Mouse (Mus musculus) embryonic facial prominence, embryonic 11.5 days (tissue): ENCODE results near the gene Slc16a5. TPM values are rescaled to one million over a fixed set of nuclear protein-coding genes. Genes with fewer than 3 reads are reported as not detected.
A peak's percentile ranks its signal among the peaks of the same experiment; 100 is the strongest.

Experiments used
- ATAC-seq: fragments of 200-750 bp; cut with Nextera tagmentation; replicated peaks from 2 replicates; pipeline ENCODE4 v1.8.0; 2017; ENCODE audit warnings: low read depth; ENCODE audit not compliant: insufficient number of reproducible peaks, low FRiP score, low TSS enrichment
- DNase-seq: peaks from one replicate; pipeline ENCODE4 v3.0.0-alpha.2; 2015; ENCODE audit warnings: low spot score
- H3K27ac ChIP-seq: fragments of 300-500 bp; sonication (generic); replicated peaks from 2 replicates; pipeline ENCODE4 v1.5.1; 2014; ENCODE audit warnings: mild to moderate bottlenecking, low read depth, low read length, control low read depth
- H3K27me3 ChIP-seq: fragments of 300-500 bp; sonication (generic); 2 replicates; pipeline ENCODE4 v1.6.1; 2014; ENCODE audit warnings: mild to moderate bottlenecking, low read length, moderate library complexity, mixed read lengths; ENCODE audit not compliant: control insufficient read depth, insufficient read depth
- H3K36me3 ChIP-seq: fragments of 300-500 bp; sonication (generic); replicated peaks from 2 replicates; pipeline ENCODE4 v1.6.1; 2014; ENCODE audit warnings: low read depth, mild to moderate bottlenecking, low read length, moderate library complexity, mixed read lengths; ENCODE audit not compliant: control insufficient read depth, insufficient read depth
- H3K4me1 ChIP-seq: fragments of 300-500 bp; sonication (generic); 2 replicates; pipeline ENCODE4 v1.6.1; 2014; ENCODE audit warnings: low read length, mixed read lengths; ENCODE audit not compliant: control insufficient read depth, insufficient read depth
- H3K4me2 ChIP-seq: fragments of 300-500 bp; sonication (generic); 2 replicates; pipeline ENCODE4 v1.6.1; 2014; ENCODE audit warnings: low read depth, mild to moderate bottlenecking, control low read depth, low read length, moderate library complexity
- H3K4me3 ChIP-seq: fragments of 300-500 bp; sonication (generic); 2 replicates; pipeline ENCODE4 v1.5.1; 2014; ENCODE audit warnings: low read depth, low read length, control low read depth
- H3K9ac ChIP-seq: fragments of 300-500 bp; sonication (generic); replicated peaks from 2 replicates; pipeline ENCODE4 v1.6.1; 2014; ENCODE audit warnings: mild to moderate bottlenecking, control low read depth, low read length
- H3K9me3 ChIP-seq: fragments of 300-500 bp; sonication (generic); replicated peaks from 2 replicates; pipeline ENCODE4 v1.6.1; 2016; ENCODE audit warnings: mild to moderate bottlenecking, low read length, inconsistent platforms, mixed read lengths; ENCODE audit not compliant: control insufficient read depth
- whole genome bisulfite sequencing: fragments of 180-500 bp; shearing (Covaris S2); extraction: QIAGEN DNeasy Blood & Tissue Kit; methylation state at CpG from one replicate; pipeline ENCODE4 v1.1.7; 2014; 5-methylcytosine and 5-hydroxymethylcytosine counted together
- polyA plus RNA-seq: library from polyadenylated mRNA; unstranded; fragments of >200 nt; fragmentation: Nextera tagmentation; extraction: Ambion mirVana; gene quantifications from 2 replicates; pipeline ENCODE4 v1.2.1, GENCODE M21; 2014

Gene Slc16a5
- polyA plus RNA-seq, 1 experiment from 2014 or later = not detected

DNA sequence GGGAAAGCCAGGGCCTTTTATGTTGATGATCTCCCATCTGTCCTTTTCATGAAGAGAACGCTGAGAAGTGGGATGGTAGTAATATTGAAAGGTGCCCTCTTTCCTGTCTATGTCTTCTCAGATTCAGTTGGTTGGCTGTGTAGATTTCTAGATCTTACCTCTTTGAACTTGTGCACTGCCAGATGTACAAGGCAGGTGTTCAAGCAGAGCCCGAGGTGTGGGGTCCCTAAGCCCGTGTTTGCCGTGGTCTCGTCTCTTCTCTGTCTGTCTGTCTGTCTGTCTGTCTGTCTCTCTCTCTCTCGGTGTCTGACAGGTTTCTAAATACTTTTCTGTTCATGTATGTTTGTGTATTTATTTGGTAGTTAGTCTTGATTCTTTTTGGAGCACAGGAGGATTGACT lies 36.6 kb upstream of the Slc16a5 start:
- DNase-seq = no peak
- no peaks in the 10 kb centered on the region for H3K9me3 ChIP-seq
- H3K27ac ChIP-seq = no peak overlapping the region
- no peak overlapping the region for H3K4me2 ChIP-seq
- no peak for ATAC-seq
- H3K4me1 ChIP-seq = peaks cover 3% of the 10 kb centered on the region; the same call in 1 of the 2 replicates
- no peak overlapping the region for H3K9ac ChIP-seq
- no peaks in the 10 kb centered on the region for H3K27me3 ChIP-seq
- 94% methylated on average over 6 of the region's 6 CpGs for WGBS
- peaks cover 5% of the 10 kb centered on the region for H3K36me3 ChIP-seq
- H3K4me3 ChIP-seq = no peak overlapping the region

DNA sequence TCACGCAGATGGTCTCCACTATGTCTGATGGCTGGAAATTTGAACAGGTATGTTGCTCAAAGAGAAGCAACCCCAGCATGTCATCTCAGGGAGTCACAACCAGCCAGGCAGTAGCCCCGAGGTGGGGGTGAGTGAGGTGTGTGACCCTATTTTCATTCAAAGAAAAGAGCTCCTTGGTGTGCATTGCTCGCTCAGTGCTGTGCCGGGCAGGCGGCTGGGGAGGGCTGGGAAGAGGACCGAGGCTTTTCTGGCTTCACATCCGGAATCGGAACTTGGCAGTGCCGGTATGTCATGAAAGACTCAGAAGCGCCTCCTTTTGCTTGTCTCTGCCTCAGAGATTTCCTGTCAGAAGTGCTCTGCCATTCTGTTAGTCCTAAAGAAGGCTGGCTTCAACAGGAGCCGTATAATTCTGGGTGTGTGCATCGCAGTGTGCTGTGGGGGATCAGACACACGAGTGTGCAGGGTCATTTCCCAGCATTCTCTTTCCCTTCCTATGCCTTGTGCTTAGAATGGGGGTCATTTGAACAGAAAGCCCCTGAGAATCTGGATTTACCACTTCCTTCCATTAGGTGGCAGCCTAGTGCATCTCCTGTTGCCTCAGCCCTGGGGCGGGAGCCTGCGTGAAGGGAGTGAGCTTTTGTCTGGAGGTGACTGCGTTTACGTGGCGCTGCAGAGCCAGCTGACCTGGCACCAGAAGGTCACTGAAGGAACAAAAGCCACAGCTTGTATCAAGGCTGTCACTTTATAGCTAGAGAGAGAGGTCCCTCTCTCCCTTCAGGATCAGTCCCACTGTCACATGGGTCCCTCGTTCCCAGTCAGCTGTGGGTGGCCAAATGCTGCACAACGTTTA lies 34.6 kb upstream of the Slc16a5 start:
- ATAC-seq (peak; percentile 45; the same call in 1 of the 2 replicates), DNase-seq (peak; percentile 91)
- 32% methylated on average over 20 of the region's 20 CpGs for WGBS
- no peak overlapping the region for H3K27ac ChIP-seq
- H3K4me3 ChIP-seq = no peak overlapping the region
- no peak overlapping the region for H3K4me2 ChIP-seq
- H3K4me1 ChIP-seq = no peaks in the 10 kb centered on the region
- H3K9ac ChIP-seq = peak overlapping the region; percentile 15; the same call in 1 of the 2 replicates
- no peaks in the 10 kb centered on the region for H3K9me3 ChIP-seq
- H3K27me3 ChIP-seq = no peaks in the 10 kb centered on the region
- peaks cover 9% of the 10 kb centered on the region for H3K36me3 ChIP-seq

DNA sequence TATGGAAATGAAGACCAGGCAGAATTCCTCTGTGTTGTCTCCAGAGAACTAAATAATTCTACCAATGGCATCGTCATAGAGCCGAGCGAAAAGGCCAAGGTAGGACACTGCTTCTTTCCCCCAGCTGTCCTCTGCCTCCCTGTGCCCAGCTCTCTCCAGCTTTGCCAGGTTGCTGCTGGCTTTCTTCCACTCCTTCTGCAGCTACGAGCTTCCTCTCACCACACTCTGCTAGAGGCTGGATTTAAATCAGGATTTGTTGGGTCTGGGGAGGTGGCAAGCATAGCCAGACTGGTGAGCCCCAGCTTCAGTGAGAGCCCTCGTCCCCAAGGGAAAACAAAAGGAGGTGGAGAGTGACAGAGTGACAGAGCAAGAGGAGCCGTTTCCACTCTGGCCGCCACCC lies 33.0 kb upstream of the Slc16a5 start:
- H3K36me3 ChIP-seq = peaks cover 9% of the 10 kb centered on the region
- H3K4me3 ChIP-seq = no peak overlapping the region
- WGBS = 80% methylated on average over 7 of the region's 7 CpGs
- H3K27ac ChIP-seq = no peak overlapping the region
- DNase-seq = no peak
- no peaks in the 10 kb centered on the region for H3K9me3 ChIP-seq
- no peak overlapping the region for H3K9ac ChIP-seq
- no peak for ATAC-seq
- no peak overlapping the region for H3K4me2 ChIP-seq
- H3K27me3 ChIP-seq = no peaks in the 10 kb centered on the region
- no peaks in the 10 kb centered on the region for H3K4me1 ChIP-seq

DNA sequence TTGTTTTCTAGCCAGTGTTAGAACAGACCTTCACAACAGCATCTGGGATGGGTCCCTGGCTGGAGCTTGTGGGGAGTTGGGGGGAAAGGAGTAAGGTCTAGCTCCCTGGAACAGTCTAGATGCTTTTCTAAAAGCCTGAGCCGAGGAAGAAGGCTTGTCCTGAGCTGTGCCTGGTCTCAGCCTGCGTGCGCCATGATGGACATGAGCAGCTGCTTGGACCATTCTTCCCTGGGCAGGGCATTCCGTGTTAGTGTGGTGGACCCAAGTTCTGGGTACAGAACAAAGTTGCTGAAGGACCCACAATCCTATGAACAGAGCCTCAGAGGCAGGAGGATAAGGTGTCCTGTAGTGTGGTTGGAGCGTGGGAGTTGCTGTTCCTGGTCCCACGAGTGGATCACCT lies 31.7 kb upstream of the Slc16a5 start:
- Histone ChIP-seq H3K36me3 (peaks cover 9% of the 10 kb centered on the region), H3K27me3 (no peaks in the 10 kb centered on the region), H3K4me3 (no peak overlapping the region), H3K9me3 (no peaks in the 10 kb centered on the region), H3K27ac (no peak overlapping the region), H3K4me1 (0 out of 2 replicates have a peak, but pooled peaks cover 1% of the 10 kb centered on the region), H3K4me2 (no peak overlapping the region), H3K9ac (no peak overlapping the region)
- ATAC-seq (no peak), DNase-seq (no peak)
- 91% methylated on average over 6 of the region's 6 CpGs for WGBS

DNA sequence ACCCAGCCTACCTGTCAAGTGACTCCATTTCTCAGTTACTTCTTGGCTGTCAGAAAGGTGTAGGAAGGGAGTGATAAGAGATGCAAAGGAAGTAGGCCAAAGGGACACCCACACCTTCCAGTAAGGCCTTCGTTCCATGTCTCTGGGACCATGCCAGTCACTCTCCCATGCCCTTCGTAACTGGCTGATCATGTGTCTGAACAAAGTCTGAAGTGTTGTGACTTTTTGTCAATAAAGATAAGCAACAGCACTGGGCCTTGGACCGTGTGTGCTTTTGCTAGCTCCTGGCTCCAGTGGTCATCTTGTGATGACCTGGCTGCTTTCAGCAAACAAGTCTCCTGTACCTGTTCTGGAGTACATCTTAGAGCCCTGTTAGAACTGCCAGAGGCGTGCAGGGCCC lies 29.5 kb upstream of the Slc16a5 start:
- Histone ChIP-seq H3K4me2 (no peak overlapping the region), H3K9me3 (no peaks in the 10 kb centered on the region), H3K27ac (no peak overlapping the region), H3K36me3 (peaks cover 9% of the 10 kb centered on the region), H3K27me3 (no peaks in the 10 kb centered on the region), H3K4me3 (no peak overlapping the region), H3K4me1 (0 out of 2 replicates have a peak, but pooled peaks cover 4% of the 10 kb centered on the region), H3K9ac (no peak overlapping the region)
- no peak for DNase-seq
- ATAC-seq = no peak
- WGBS = 77% methylated on average over 4 of the region's 4 CpGs

DNA sequence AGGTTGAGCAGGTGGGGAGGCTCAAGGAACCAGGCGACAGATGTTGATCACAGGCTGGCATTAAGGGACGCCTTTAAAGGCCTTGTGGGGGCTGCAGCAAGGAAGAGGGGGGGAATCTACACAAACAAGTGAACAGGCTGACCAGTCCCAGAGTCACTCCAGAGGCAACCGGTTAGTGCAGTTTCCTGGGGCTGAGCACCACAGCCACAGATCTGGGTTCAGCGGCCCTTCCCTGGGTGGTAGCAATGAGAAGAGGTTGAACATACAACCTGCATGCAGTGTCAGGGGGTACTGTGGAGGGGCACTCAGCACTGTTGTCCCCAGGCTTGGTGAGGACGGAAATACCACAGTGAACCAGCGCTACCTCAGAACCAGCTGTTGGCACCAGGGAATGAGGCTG lies 28.9 kb upstream of the Slc16a5 start:
- no peak overlapping the region for H3K9ac ChIP-seq
- peaks cover 9% of the 10 kb centered on the region for H3K36me3 ChIP-seq
- no peak overlapping the region for H3K27ac ChIP-seq
- DNase-seq = no peak
- no peaks in the 10 kb centered on the region for H3K9me3 ChIP-seq
- 0 out of 2 replicates have a peak, but pooled peaks cover 4% of the 10 kb centered on the region for H3K4me1 ChIP-seq
- no peak overlapping the region for H3K4me3 ChIP-seq
- no peak overlapping the region for H3K4me2 ChIP-seq
- no peak for ATAC-seq
- WGBS = 82% methylated on average over 6 of the region's 6 CpGs
- H3K27me3 ChIP-seq = no peaks in the 10 kb centered on the region

DNA sequence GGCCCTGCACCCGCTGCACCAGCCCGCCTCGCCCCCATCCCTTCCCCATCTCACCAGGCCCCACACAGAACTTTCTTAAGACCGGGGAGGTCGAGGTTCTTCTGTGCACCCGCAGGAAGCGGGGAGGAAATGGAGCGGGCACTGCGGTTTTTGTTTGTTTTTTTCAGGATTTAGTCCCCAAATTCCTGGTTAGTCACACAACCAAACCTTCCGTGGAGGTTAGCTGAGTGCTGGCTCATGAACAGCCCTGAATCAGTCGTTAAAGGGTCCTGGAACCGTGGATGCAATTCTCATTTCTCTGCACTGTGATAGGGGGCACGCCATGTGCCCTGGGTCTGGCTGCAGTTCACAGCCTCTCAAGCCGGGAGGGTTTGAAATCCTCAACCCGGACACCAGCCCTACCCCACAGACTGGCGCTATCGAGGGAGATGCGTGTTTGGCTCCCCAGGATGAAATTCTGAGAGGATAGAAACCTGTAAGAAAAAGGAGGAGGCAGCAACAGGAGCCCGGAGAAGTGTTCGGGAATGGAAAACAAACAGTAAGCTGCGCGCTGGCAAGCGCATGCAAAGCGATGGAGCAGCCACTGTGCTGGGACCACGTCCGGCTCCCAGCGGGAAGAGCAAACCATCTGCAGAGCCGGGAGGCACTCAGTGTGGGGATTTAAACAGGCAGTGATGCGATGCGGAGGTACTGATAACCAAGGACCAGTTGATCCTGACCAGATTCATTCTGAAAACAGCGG lies 26.5 kb upstream of the Slc16a5 start:
- H3K27ac ChIP-seq = no peak overlapping the region

More for the DNA sequence above, 26.5 kb upstream of the Slc16a5 start:
- DNase-seq (peak; percentile 58), ATAC-seq (0 out of 2 replicates have a peak, but pooled peaks have one; percentile 10)
- 3% methylated on average over 31 of the region's 31 CpGs for WGBS
- Histone ChIP-seq H3K27me3 (no peaks in the 10 kb centered on the region), H3K4me2 (peak overlapping the region; percentile 60), H3K4me3 (peak overlapping the region; percentile 12), H3K36me3 (peaks cover 3% of the 10 kb centered on the region), H3K4me1 (0 out of 2 replicates have a peak, but pooled peaks cover 4% of the 10 kb centered on the region), H3K9me3 (no peaks in the 10 kb centered on the region), H3K9ac (peak overlapping the region; percentile 43)
